Mouse (Mus musculus): Measurements from ENCODE around the gene Negr1.

The Negr1 gene

DNA sequence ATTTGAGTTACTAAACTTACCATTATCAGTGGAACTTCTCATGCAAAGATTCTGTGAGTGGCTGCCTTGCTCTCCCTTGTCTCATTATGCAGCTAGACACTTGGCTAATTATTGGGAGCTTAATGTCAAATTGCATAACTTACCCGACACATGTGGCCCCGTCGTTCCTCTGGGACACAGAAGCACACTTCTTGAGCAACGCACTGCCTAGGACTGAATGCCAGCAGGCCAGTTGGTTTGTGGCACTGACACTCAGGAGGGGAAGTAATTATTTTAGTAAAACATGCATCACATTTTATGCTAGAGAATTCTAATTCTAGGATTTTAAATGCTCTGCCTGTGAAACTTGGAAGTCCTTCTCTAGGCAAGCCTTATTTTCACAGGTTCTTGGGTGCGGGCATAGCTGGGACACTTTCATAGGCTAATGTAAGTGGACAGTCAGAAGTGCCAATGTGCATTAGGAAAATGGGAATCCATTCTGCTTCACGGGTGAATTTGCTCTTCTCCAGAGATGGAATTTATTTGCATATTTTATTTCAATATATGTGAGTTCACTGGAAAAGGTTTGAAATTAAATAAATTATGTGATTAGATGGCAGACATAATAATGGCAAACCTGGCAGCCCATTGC lies 234.6 kb downstream of the Negr1 start:
- DNase-seq (ENCODE audit: low read depth, low spot score): no peak

DNA sequence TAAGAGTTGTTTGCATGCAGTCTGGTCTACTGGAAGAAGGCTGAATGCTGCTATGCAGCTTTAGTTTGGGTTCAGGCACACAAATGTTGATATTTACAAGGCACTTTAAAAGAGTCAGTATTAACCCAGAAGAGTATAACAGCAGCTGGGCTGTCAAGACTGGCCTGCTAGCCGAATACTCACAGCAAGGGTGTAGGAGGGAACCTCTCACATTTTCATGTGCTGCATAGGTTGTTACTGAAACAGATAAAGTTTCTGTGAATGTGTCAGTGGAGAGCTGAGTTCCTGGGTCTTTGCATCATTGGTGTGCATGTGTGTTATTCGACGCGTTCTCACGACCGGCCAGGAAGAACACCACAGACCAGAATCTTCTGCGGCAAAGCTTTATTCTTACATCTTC lies 237.6 kb downstream of the Negr1 start:
- DNase-seq (ENCODE audit: low read depth, low spot score): no peak

DNA sequence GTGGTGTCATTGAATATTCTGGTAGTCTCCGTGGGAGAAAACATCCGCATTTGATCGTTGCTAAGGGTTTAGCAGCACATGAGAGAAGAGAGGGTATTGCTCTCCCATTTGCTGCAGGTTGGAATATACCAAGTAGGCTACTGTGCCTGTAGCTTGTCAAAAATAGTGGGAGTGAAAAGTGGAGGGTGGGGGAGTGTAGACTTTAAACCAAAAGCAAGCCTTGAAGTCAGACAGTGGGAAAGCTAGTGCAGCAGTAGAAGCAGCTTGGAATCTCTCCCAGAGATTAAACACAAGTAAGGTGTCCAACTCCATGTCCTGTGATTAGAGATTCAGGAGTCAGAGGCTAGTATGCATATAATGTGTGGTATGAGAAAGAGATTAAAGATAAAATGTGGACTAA lies 248.2 kb downstream of the Negr1 start:
- DNase-seq (ENCODE audit: low read depth, low spot score): no peak

DNA sequence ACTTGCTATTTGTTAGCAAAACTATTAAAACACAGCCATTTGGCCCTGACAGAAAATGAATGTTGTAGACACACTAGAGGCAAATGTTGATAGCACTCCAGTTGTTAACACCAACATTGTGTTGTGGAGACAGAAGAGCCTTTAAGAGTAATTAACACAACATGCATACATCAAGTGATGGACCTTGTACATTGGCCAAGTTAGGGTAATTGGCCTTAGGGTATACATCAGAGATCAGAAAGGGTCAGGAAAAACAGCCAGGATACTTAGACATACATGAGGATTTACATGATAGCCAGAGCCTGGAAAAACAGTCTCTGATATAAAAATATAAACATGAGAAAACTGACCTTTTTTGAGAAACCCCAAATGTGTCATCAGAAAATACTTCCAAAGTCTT lies 255.3 kb downstream of the Negr1 start:
- no peak for DNase-seq (ENCODE audit: low read depth, low spot score)

DNA sequence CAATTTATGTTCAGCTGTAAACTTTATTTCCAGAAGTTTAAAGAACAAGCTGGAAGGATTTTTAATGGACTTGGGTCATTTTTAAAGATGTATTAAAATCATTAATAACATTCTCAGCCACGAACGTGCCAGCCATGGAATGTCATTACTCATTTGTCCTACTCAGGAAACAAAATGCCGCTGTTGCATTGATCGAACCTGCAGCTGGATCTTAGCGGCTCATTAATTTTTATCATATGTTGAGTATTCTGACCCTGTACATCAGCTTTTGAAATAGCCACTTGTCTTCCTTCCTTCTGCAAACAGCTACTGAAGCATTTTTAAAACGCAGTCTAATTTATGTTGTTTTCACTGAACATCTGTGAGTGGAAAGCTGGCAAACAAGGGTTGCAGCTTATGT lies 255.9 kb downstream of the Negr1 start:
- DNase-seq (ENCODE audit: low read depth, low spot score): no peak

DNA sequence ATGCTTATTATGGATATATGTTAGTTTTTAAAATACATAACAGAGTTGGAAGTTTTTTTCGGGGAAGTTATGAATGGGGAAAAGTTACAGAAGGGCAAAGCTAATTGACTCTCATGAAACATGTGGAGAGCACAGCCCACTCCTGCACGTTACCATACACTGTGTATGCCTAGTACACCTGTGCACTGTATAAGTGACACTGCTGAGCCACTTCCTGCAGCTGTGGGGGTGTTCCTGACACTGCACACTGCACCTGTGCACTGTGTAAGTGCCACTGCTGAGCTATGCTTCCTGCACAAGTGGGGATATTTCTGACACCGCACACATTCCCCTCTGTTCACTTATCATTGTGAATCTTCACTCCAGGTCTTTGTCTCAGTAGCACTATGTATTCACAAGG lies 261.4 kb downstream of the Negr1 start:
- DNase-seq (ENCODE audit: low read depth, low spot score): no peak

DNA sequence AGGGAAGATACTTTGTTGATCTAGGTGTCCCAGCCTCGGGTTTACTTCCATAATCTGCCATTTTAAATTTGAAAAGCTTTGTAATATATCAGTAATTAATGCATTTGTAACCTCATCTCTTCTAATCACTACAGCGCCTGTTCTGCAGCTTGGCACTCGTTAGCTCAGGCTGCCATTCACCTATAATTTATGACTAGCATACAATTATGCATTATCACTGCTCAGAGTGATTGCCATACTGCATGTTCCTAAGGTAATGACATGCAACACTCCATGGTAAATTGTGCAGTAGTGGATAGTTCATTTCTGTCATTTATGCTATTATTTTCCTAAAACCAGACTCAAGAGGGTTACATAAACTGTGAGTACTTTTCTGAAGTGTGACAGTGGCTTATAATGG lies 272.3 kb downstream of the Negr1 start:
- no peak for DNase-seq (ENCODE audit: low read depth, low spot score)

DNA sequence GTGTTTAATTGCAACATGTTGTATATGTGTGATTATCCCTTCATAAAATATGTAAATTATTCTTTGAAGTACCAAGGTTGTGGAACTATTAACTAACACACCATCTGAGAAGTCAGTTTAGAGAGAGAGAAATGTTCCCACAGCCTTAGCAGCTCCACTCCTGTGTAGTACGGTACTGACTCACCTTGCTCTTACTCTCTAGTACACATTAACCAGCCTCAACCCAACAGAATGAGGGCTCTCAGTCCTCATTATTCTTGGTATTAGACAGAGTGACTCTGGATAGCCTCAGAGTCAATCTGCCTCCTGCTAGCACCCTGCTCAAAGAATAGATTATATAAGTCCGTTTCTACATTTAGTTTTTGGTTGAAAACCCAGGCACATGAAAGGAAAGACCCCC lies 277.0 kb downstream of the Negr1 start:
- DNase-seq (ENCODE audit: low read depth, low spot score): no peak

DNA sequence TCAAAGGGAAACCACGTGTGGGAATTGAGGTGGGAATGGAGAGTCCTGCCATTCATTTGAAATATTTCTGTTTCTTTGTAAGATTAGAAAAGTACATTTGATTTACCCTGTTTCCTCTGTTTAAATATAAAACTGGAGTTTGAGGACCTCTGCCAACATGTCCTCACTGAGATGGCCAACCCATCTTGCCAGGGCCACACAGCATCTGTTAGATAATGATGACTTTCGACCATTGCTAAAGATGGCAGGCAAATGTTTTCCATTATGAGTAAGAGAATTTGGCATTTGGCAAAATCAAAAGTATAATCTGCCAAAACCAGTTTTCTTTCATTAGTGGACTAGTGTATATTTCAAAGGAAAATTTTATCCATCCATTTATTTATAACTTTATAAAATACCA lies 286.8 kb downstream of the Negr1 start:
- DNase-seq (ENCODE audit: low read depth, low spot score): no peak

DNA sequence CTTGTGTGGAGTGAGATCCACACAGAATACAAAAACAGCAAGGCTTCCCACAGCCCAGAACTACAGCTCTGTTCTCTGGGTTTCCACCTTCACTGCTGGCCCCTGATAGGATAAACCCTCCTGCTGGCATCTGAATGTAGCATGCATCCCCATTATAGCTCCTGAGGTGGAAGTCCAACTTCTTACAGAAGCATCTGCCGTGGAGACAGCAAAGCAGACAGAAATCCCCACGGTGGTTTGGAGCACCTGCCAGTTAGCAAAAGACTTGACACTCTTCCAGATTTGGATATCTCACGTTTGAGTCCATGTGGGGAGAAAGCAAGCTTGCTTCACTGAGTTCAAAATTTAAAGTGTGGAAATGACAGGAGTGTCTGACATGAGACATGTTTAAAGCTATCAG lies 290.3 kb downstream of the Negr1 start:
- DNase-seq (ENCODE audit: low read depth, low spot score): no peak

DNA sequence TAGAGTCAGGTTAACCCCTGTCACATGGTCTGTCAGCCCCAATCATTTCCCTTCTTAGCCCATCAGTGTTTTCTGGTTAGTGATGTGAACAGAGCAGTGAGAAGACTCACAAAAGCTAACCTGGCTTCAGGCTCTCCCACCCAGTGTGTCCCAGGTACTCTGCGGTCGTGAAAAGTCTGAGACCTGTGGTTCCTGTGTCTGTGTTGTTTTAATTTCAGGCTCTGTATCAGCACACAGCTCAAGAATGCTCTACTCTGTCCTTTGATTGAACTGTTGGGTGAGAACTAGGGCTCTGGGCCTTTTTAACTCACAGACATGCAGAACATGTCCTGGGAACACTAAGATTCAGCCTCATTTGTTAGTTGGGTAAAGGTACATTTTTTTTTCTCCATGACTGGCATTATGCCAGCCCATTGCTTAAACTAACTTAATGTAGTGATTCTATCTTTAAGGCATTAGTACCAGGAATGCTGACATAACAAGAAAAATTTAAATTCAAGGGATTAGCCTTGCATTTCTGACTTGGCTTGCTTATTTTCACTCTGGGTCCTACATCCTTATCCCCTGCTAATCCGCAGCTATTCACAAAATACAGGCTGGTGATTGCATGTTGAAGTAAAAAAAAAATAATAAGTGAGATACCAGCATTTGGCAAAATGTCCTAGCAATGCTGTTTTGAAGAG lies 308.8 kb downstream of the Negr1 start:
- no peak for DNase-seq (ENCODE audit: low read depth, low spot score)

DNA sequence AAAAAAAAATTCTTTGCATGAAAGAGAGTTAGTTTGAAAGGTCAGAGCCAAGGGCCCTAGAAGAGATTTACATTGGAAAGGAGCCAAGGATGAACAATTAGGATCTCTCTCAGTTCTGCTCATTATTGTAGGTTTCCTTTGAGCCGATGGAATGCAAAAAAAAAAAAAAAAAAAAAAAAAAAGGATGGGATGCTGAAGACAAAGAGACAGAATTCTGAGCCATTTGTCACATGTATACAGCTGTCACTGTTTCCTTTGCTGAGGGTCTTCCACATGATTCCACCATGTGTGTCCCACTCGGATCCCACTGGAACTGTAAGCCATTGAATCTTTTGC lies 309.3 kb downstream of the Negr1 start:
- no peak for DNase-seq (ENCODE audit: low read depth, low spot score)

DNA sequence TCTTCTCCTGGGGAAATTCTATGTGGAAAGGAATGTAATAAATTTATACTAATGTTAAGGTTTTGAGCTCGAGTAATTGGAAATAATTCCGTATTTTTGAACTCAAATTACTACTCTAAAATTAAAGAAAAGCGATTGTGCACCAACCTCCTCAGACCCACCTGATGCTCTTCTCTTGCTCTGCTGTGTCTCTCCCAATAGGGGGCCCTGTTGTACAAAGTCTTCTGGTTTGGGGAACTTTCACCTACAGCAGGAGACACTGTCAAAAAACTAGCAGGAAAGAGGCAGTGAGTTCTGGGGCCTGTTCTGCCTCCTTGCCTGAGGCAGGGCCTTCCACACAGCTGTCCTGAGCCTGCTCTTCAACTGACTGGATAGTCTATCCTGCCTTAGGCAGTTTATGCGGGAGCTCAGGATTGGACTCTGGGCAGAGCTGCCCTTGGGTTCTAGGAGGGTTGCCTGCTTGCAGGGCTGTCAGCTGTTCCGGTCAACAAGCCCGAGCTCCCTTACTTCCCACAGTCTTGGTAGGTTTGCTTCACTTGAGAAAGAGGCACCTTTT lies 310.1 kb downstream of the Negr1 start:
- no peak for DNase-seq (ENCODE audit: low read depth, low spot score)

DNA sequence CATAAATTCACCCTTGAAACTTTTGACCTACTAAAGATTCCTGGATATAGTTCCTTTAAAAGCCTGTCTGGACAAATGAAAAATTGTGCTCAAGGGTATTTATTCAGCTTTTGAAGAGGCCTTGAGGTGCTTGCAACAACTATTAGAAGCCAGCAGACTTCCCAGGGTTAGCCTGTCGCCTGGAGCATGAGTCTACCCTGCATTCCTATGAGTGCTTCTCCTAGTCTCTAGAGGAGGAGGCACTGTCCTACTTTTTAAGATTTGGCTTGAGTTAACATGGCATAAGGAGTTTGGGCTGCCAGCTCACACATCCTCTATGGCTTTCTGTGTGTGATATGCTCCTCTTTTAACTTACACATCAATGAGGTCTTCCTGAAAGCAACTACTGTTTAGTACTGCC lies 315.0 kb downstream of the Negr1 start:
- no peak for DNase-seq (ENCODE audit: low read depth, low spot score)

DNA sequence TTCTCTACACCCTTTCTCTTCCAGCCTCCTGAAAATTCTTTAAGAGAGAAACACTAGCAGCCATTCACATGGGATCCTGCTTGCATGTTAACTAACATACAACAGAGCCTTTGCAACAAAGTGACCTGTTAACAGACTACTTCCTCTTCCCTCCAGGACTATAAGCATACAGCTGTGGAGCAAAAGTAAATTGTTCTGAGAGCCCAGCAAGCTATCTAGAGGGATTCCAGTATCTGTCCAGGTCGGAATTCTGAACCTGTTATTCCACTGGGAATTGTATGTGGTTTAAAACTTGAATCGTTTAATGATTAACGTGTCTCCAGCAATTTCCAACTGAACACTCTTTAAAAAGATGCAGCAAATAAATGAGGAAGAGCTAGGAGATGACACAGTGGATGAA lies 320.5 kb downstream of the Negr1 start:
- no peak for DNase-seq (ENCODE audit: low read depth, low spot score)

DNA sequence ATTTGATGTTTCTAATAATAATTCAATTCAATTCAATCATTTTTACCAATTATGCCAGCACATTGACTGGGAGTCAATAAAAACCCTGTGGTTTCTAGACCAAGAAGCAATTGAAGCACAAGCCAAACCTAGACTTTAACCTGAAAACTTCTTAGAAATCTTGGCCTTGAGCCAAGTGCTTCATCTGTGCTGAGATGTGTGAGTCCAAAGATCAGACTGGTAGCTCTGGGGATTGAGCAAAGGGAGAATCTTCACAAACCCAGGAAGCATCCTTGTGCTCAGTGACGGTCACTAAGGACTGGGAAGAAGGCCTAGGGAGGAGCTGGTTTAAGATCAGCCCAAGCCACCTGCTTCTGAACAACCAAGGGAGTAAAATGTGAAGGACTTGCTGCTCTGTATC lies 322.3 kb downstream of the Negr1 start:
- no peak for DNase-seq (ENCODE audit: low read depth, low spot score)

DNA sequence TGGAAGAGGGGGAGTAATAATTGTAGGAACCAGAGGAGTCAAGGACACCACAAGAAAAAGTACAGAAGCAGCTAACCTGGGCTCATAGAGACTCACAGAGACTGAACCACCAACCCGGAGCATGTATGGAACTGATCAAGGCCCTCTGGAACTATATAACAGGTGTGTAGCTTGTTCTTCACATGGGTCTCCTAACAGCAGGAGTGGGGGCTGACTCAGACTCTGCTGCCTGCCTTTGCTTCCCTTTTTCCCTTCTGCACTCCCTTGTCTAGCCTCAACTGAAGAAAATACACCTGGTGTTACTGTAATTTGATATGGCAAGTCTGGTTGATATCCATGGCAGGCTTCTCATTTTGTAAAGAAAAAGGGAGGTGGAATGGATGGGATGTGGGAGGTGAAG lies 324.1 kb downstream of the Negr1 start:
- DNase-seq (ENCODE audit: low read depth, low spot score): no peak

DNA sequence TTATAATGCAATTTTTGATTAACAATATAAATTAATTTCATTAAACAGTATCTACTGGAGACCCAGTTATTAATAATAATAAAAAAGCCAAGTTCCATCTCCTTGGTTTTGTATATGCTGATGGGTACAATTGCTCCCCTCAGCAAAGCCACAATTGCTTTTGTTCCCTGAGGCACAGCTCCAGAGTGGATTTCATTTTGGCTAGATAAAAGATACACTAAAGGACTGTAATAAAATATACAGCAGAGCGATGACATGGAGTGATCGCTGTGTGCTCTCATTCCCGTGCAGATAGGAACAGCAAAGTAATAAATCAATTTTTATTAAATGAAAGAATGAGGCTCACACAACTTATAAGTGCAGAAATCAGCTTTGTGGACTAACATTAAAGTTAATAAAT lies 325.3 kb downstream of the Negr1 start:
- no peak for DNase-seq (ENCODE audit: low read depth, low spot score)

DNA sequence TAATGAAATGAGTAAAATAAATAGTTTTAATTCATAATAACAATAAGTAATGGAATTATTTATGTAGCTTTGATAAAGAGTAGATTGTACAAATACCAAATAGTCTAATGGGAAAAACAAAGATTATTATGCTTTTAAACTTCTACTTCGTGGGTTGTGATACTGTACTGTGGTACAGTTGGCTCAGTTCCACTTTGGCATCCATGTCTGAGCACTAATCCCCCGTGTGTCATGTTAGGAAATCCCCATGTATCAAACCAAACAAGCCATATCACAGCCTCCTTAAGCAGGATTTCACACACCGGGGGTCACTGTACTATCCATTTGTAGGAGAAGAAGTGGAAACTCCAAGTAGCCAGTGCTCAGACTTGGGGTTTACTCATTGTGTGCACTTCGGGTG lies 329.4 kb downstream of the Negr1 start:
- DNase-seq (ENCODE audit: low read depth, low spot score): no peak

DNA sequence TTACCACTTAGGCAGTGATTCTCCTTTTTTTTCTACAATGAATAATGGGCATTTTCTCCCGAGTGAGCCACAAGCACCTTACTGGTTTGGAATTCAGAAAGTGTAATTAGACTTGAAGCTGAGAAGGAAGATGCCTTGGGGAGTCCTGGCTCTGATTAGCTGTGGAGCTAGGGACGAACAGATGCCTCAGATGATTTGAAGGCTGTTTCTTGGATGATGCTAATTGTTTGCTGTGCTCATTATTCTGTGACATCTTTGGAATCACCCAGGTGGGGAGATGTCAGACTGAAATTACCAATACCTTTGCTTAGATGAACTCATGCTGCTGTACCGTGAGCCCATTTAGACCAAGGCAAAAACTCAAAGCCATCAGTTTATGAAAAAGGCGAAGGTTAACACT lies 333.7 kb downstream of the Negr1 start:
- DNase-seq (ENCODE audit: low read depth, low spot score): no peak

DNA sequence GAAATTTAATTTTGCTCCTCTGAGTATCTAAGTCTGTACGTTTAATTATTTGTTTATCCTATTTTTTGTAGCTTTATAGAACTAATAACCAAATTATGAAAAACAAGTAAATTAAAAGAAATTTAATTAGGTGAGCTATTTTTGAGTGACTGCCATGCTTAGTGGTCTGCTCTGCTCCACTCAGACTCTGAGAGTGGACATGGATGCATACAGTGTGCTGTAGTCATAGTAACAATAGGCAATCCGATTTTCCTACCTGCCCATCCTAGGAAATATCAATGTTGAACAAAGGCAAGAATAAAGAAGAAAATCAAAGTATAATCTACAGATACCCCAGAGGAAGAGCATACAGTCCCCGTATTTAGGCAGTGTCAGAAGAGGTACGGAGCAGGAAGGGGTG lies 334.5 kb downstream of the Negr1 start:
- DNase-seq (ENCODE audit: low read depth, low spot score): no peak

DNA sequence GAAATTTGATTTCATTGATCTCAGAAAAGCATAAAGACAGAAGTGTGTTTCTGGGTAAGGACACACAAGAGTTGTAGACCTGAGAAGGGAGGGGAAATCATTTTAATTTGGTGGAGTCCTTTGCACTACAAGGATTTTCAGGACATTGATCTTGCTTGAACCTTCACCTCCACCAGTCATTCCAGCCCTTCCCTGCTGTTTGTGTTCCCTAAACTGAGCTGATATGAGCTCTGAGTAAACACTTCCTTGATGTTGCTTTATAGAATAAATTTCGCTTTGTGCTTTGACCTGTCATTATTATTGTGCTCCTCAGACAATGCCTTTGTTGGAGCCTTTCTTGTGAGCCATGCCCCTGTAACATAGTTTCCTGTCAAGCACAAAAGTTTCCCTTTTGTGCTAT lies 335.0 kb downstream of the Negr1 start:
- DNase-seq (ENCODE audit: low read depth, low spot score): no peak

DNA sequence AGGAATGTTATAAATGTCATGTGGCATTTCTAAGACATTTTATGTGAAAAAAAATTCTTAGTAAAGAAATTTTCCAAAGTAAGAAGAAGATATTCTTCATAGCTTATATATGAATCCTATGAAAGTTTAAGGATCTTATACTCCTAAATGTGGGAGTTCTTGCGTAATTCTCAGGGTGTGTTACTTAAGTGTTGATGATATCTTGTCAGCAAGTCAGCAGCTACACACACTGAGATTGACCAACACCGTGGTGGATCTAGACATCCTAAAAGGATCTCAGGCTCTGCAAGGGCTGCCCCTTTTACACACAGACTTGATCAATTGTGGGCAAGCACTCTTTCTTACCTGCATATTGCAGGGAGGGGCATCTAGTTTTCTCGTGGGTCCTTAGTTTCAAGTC lies 339.5 kb downstream of the Negr1 start:
- DNase-seq (ENCODE audit: low read depth, low spot score): no peak
